Mouse (Mus musculus) cerebellum, adult 2 months (tissue): Measurements from ENCODE around the gene Gm21992.

Source experiments
- CTCF ChIP-seq: fragments of 200-500 bp; IDR thresholded peaks from 2 replicates; pipeline ENCODE4 v1.5.1; 2011; ENCODE audit warnings: low read depth, mild to moderate bottlenecking, control low read depth, low read length, moderate library complexity, borderline replicate concordance; ENCODE audit not compliant: insufficient read depth
- POLR2A ChIP-seq: fragments of 200-500 bp; IDR thresholded peaks from 2 replicates; pipeline ENCODE4 v1.6.1; 2011; ENCODE audit warnings: low read length, control low read depth, borderline replicate concordance; ENCODE audit not compliant: insufficient read depth

DNA sequence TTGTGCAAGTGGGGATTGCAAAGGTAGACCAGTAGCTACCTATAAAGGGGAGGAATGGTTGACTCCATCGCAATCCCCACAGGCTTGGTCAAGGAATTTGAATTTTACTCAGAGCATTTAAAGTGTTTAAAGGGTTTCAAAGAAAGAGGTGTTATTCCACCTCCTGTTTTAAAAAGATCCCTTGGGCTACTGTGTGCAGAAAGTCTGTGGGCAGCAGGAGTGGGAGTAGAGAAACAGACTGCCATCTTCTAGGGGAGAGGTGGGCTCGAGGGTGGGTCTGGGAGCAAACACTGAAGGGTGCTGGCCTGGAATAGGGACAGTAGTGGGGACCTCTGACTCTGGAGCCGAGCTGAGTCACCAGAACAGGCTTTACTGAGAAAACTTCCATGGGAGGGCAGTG is 78.4 kb downstream of the Gm21992 start:
- no peak for TF ChIP-seq CTCF
- TF ChIP-seq POLR2A, result no peak
